Mouse (Mus musculus): ENCODE measurements around the gene Pipox. TPM values are rescaled to one million over a fixed set of nuclear protein-coding genes. Genes with fewer than 3 reads are reported as not detected.

Pipox gene
- total RNA-seq, 2 experiments from 2014 or later, result 0.26 to 2.4 TPM

- DNase-seq (ENCODE audit: low spot score in 2 of 2), result no peak
These were observed 15.5 kb upstream of the Pipox start for GRCm38 (mm10) chr11:77909376-77909775.

GRCm38 (mm10) chr11:77908468-77908867 lies 14.6 kb upstream of the Pipox start:
- no peak for DNase-seq (ENCODE audit: low spot score in 2 of 2)

- DNase-seq (ENCODE audit: low spot score in 2 of 2), result no peak
These were observed 12.9 kb upstream of the Pipox start for GRCm38 (mm10) chr11:77906747-77907174.

- DNase-seq (ENCODE audit: low spot score in 2 of 2), result no peak
These were observed 12.3 kb upstream of the Pipox start for GRCm38 (mm10) chr11:77906097-77906687.

- DNase-seq (ENCODE audit: low spot score in 2 of 2), result no peak
These were observed 10.8 kb upstream of the Pipox start for GRCm38 (mm10) chr11:77904707-77905106.

GRCm38 (mm10) chr11:77903761-77904160 lies 9.9 kb upstream of the Pipox start:
- no peak for DNase-seq (ENCODE audit: low spot score in 2 of 2)

GRCm38 (mm10) chr11:77901775-77902355 lies 8.0 kb upstream of the Pipox start:
- no peak for DNase-seq (ENCODE audit: low spot score in 2 of 2)

- no peak for DNase-seq (ENCODE audit: low spot score in 2 of 2)
These were observed 7.5 kb upstream of the Pipox start for GRCm38 (mm10) chr11:77901366-77901765.

GRCm38 (mm10) chr11:77900696-77901095 lies 6.8 kb upstream of the Pipox start:
- DNase-seq (ENCODE audit: low spot score in 2 of 2), result no peak

- no peak for DNase-seq (ENCODE audit: low spot score in 2 of 2)
These were observed 6.3 kb upstream of the Pipox start for GRCm38 (mm10) chr11:77900187-77900586.

GRCm38 (mm10) chr11:77896820-77897805 lies 3.2 kb upstream of the Pipox start:
- DNase-seq (ENCODE audit: low spot score in 2 of 2), result no peak

GRCm38 (mm10) chr11:77896480-77896819 lies 2.6 kb upstream of the Pipox start:
- no peak for DNase-seq (ENCODE audit: low spot score in 2 of 2)

- DNase-seq (ENCODE audit: low spot score in 2 of 2), result no peak
These were observed 2.1 kb upstream of the Pipox start for GRCm38 (mm10) chr11:77896011-77896410.

- no peak for DNase-seq (ENCODE audit: low spot score in 2 of 2)
These were observed 1.1 kb upstream of the Pipox start for GRCm38 (mm10) chr11:77894967-77895366.

- DNase-seq (ENCODE audit: low spot score in 2 of 2), result no peak
These were observed 613 bp downstream of the Pipox start for GRCm38 (mm10) chr11:77893283-77893682.

- DNase-seq (ENCODE audit: low spot score in 2 of 2), result no peak
These were observed 1.0 kb downstream of the Pipox start for GRCm38 (mm10) chr11:77892883-77893282.

GRCm38 (mm10) chr11:77890648-77891258 lies 3.1 kb downstream of the Pipox start:
- DNase-seq (ENCODE audit: low spot score in 2 of 2), result no peak

- no peak for DNase-seq (ENCODE audit: low spot score in 2 of 2)
These were observed 4.4 kb downstream of the Pipox start for GRCm38 (mm10) chr11:77889484-77889883.

GRCm38 (mm10) chr11:77888846-77889245 lies 5.0 kb downstream of the Pipox start:
- no peak for DNase-seq (ENCODE audit: low spot score in 2 of 2)

GRCm38 (mm10) chr11:77887373-77887960 lies 6.4 kb downstream of the Pipox start:
- no peak for DNase-seq (ENCODE audit: low spot score in 2 of 2)

- DNase-seq (ENCODE audit: low spot score in 2 of 2), result no peak
These were observed 8.7 kb downstream of the Pipox start for GRCm38 (mm10) chr11:77885246-77885575.

All from adrenal gland, adult 18-20 months (tissue).